Mouse (Mus musculus) heart, embryonic 14.5 days (tissue): Measurements from ENCODE around the gene Syt14. TPM values are rescaled to one million over a fixed set of nuclear protein-coding genes. Genes with fewer than 3 reads are reported as not detected.

Experiments
- ATAC-seq: fragments of 200-750 bp; cut with Nextera tagmentation; 2 replicates; pipeline ENCODE4 v1.8.0; 2017; ENCODE audit warnings: low read depth, moderate TSS enrichment; ENCODE audit not compliant: insufficient number of reproducible peaks, insufficient read depth, low FRiP score
- H3K27ac ChIP-seq, 2 experiments: fragments of 200-500 bp in 1 of 2; fragments of 300-500 bp in 1 of 2; sonication (generic) in 1 of 2; replicated peaks in 1 of 2; 2 replicates each; pipeline ENCODE4 v1.5.1; 2012 to 2014; ENCODE audit warnings: low read depth in 2 of 2, low read length in 2 of 2, control low read depth in 1 of 2, mild to moderate bottlenecking in 1 of 2, mixed read lengths in 1 of 2; ENCODE audit not compliant: control insufficient read depth in 1 of 2, insufficient read depth in 1 of 2
- H3K27me3 ChIP-seq: fragments of 300-500 bp; sonication (generic); 2 replicates; pipeline ENCODE4 v1.6.1; 2014; ENCODE audit warnings: mild to moderate bottlenecking, low read length, control low read depth; ENCODE audit not compliant: control insufficient read depth, insufficient read depth
- H3K36me3 ChIP-seq: fragments of 300-500 bp; sonication (generic); 2 replicates; pipeline ENCODE4 v1.6.1; 2014; ENCODE audit warnings: mild to moderate bottlenecking, control low read depth, low read length, mixed read lengths; ENCODE audit not compliant: control insufficient read depth, insufficient read depth
- H3K4me1 ChIP-seq, 2 experiments: fragments of 200-500 bp in 1 of 2; fragments of 300-500 bp in 1 of 2; sonication (generic) in 1 of 2; 2 replicates each; pipeline ENCODE4 v1.6.1; 2012 to 2014; ENCODE audit warnings: low read length in 2 of 2, control low read depth in 1 of 2, mixed read lengths in 1 of 2; ENCODE audit not compliant: control insufficient read depth in 2 of 2, insufficient read depth in 2 of 2
- H3K4me2 ChIP-seq: fragments of 300-500 bp; sonication (generic); 2 replicates; pipeline ENCODE4 v1.6.1; 2014; ENCODE audit warnings: mild to moderate bottlenecking, low read length
- H3K4me3 ChIP-seq, 2 experiments: fragments of 200-500 bp in 1 of 2; fragments of 300-500 bp in 1 of 2; sonication (generic) in 1 of 2; 2 replicates each; pipeline ENCODE4 v1.5.1; 2012 to 2014; ENCODE audit warnings: low read length in 2 of 2, mild to moderate bottlenecking in 2 of 2, control low read depth in 1 of 2, low read depth in 1 of 2, moderate library complexity in 1 of 2; ENCODE audit not compliant: control insufficient read depth in 1 of 2, insufficient read depth in 1 of 2
- H3K9ac ChIP-seq: fragments of 300-500 bp; sonication (generic); 2 replicates; pipeline ENCODE4 v1.6.1; 2014; ENCODE audit warnings: mild to moderate bottlenecking, low read length
- H3K9me3 ChIP-seq: fragments of 300-500 bp; sonication (generic); 2 replicates; pipeline ENCODE4 v1.6.1; 2016; ENCODE audit warnings: low read length, control low read depth; ENCODE audit not compliant: control insufficient read depth
- WGBS: fragments of 180-500 bp; shearing (Covaris S2); extraction: QIAGEN DNeasy Blood & Tissue Kit; methylation state at CpG from one replicate; pipeline ENCODE4 v1.1.7; 2014; 5-methylcytosine and 5-hydroxymethylcytosine counted together
- polyA plus RNA-seq: library from polyadenylated mRNA; unstranded; fragments of >200 nt; fragmentation: Nextera tagmentation; extraction: Ambion mirVana; gene quantifications from 2 replicates; pipeline ENCODE4 v1.2.1, GENCODE M21; 2014

Gene Syt14
- polyA plus RNA-seq, 1 experiment from 2014 or later, result 1.4 TPM

GRCm38 (mm10) chr1:192993491-192993890 lies 42.1 kb downstream of the Syt14 start:
- Histone ChIP-seq H3K9ac (no peak overlapping the region), H3K27me3 (no peaks in the 10 kb centered on the region), H3K9me3 (no peaks in the 10 kb centered on the region), H3K4me1 (no peaks in the 10 kb centered on the region), H3K4me3 (no peak overlapping the region), H3K4me2 (no peak overlapping the region), H3K27ac (no peak overlapping the region), H3K36me3 (no peaks in the 10 kb centered on the region)
- ATAC-seq, result no peak

- Histone ChIP-seq H3K9me3 (no peaks in the 10 kb centered on the region), H3K27ac (no peak overlapping the region), H3K36me3 (no peaks in the 10 kb centered on the region), H3K27me3 (no peaks in the 10 kb centered on the region), H3K9ac (no peak overlapping the region), H3K4me1 (no peaks in the 10 kb centered on the region), H3K4me3 (no peak overlapping the region), H3K4me2 (no peak overlapping the region)
- no peak for ATAC-seq
- 88% methylated on average over 3 of the region's 3 CpGs for WGBS
Observed at GRCm38 (mm10) chr1:192987203-192987602, 48.4 kb downstream of the Syt14 start.

DNA sequence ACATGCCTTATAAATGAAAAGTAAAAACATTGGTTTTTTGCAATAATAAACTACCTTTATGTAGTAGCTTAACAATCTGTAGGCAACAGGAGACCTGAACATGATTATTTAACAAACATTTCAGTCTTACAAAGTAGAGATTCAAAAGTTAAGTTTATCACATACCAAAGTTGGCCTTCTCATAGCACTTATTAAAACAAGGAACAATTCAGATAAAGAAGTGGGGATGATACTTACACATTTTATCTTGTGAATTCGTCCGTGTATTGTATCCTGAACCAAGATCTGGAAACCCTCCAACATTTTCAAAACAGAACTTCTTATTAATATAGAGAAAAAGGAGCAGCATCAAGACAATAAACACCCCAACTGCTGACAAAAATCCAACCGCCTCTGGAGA lies 49.1 kb downstream of the Syt14 start:
- H3K9ac ChIP-seq, result no peak overlapping the region
- H3K27me3 ChIP-seq, result no peaks in the 10 kb centered on the region
- no peaks in the 10 kb centered on the region for H3K4me1 ChIP-seq
- no peak overlapping the region for H3K27ac ChIP-seq
- 53% methylated on average over 3 of the region's 3 CpGs for WGBS
- ATAC-seq, result no peak
- H3K9me3 ChIP-seq, result no peaks in the 10 kb centered on the region
- no peak overlapping the region for H3K4me2 ChIP-seq
- no peaks in the 10 kb centered on the region for H3K36me3 ChIP-seq
- H3K4me3 ChIP-seq, result no peak overlapping the region

GRCm38 (mm10) chr1:192984333-192984732 lies 51.2 kb downstream of the Syt14 start:
- Histone ChIP-seq H3K4me3 (no peak overlapping the region), H3K9me3 (no peaks in the 10 kb centered on the region), H3K9ac (no peak overlapping the region), H3K4me1 (no peaks in the 10 kb centered on the region), H3K36me3 (no peaks in the 10 kb centered on the region), H3K27ac (no peak overlapping the region), H3K27me3 (no peaks in the 10 kb centered on the region), H3K4me2 (no peak overlapping the region)
- WGBS, result 80% methylated on average over 4 of the region's 4 CpGs
- ATAC-seq, result no peak

DNA sequence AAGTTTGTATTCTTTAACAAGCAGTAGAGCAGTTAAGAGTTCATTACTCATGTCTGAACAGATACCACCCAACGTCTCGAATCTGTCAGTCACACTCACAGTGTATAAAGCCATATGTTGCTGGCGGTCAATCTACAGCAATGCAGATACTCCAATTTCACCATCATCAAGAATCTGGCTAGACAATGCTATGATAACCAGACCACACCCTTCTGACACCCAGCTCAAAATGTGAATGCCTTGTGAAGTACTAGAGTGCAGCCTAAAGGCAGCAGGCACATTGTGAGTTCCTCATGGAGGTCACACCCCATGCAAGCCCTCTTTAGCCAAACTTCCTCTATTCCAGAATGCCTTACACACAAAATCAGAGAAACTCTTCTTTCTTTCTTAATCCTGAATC lies 53.9 kb downstream of the Syt14 start:
- no peak for ATAC-seq
- Histone ChIP-seq H3K4me3 (no peak overlapping the region), H3K27me3 (no peaks in the 10 kb centered on the region), H3K27ac (no peak overlapping the region), H3K4me2 (no peak overlapping the region), H3K4me1 (no peaks in the 10 kb centered on the region), H3K9me3 (no peaks in the 10 kb centered on the region), H3K36me3 (no peaks in the 10 kb centered on the region), H3K9ac (no peak overlapping the region)
- 86% methylated on average over 3 of the region's 3 CpGs for WGBS

- WGBS, result 68% methylated on average over 1 of the region's 1 CpGs
- Histone ChIP-seq H3K27ac (no peak overlapping the region), H3K4me1 (no peaks in the 10 kb centered on the region), H3K27me3 (no peaks in the 10 kb centered on the region), H3K36me3 (no peaks in the 10 kb centered on the region), H3K9ac (no peak overlapping the region), H3K9me3 (no peaks in the 10 kb centered on the region), H3K4me2 (no peak overlapping the region), H3K4me3 (no peak overlapping the region)
- no peak for ATAC-seq
Observed at GRCm38 (mm10) chr1:192981120-192981519, 54.5 kb downstream of the Syt14 start.

- no peak overlapping the region for H3K9ac ChIP-seq
- H3K36me3 ChIP-seq, result no peaks in the 10 kb centered on the region
- no peaks in the 10 kb centered on the region for H3K9me3 ChIP-seq
- H3K4me2 ChIP-seq, result no peak overlapping the region
- WGBS, result 86% methylated on average over 5 of the region's 5 CpGs
- H3K27ac ChIP-seq, result no peak overlapping the region
- H3K4me3 ChIP-seq, result no peak overlapping the region
- H3K4me1 ChIP-seq, result peaks cover 0 to 4% of the 10 kb centered on the region in 2 experiments; a peak in 1 of 4 replicates
- no peak for ATAC-seq
- H3K27me3 ChIP-seq, result no peaks in the 10 kb centered on the region
Observed at GRCm38 (mm10) chr1:192962323-192962722, 73.3 kb downstream of the Syt14 start.

- no peak overlapping the region for H3K9ac ChIP-seq
- H3K27me3 ChIP-seq, result no peaks in the 10 kb centered on the region
- no peak overlapping the region for H3K4me3 ChIP-seq
- ATAC-seq, result no peak
- 65% methylated on average over 2 of the region's 2 CpGs for WGBS
- no peak overlapping the region for H3K4me2 ChIP-seq
- H3K36me3 ChIP-seq, result no peaks in the 10 kb centered on the region
- H3K9me3 ChIP-seq, result no peaks in the 10 kb centered on the region
- no peak overlapping the region for H3K27ac ChIP-seq
- H3K4me1 ChIP-seq, result no peaks in the 10 kb centered on the region
Observed at GRCm38 (mm10) chr1:192947839-192948173, 87.8 kb downstream of the Syt14 start.
